Mouse (Mus musculus) lung, embryonic 16.5 days (tissue): ENCODE data around the gene Ppp1r32. TPM values are rescaled to one million over a fixed set of nuclear protein-coding genes. Genes with fewer than 3 reads are reported as not detected.

ENCODE experiments used
- ATAC-seq: fragments of 200-750 bp; cut with Nextera tagmentation; 2 replicates; pipeline ENCODE4 v1.8.0; 2017; ENCODE audit warnings: low read depth, mild to moderate bottlenecking, moderate library complexity
- H3K27ac ChIP-seq: fragments of 300-500 bp; sonication (generic); 2 replicates; pipeline ENCODE4 v1.5.1; 2014; ENCODE audit warnings: mild to moderate bottlenecking, control low read depth, low read length
- H3K27me3 ChIP-seq: fragments of 300-500 bp; sonication (generic); 2 replicates; pipeline ENCODE4 v1.6.1; 2014; ENCODE audit warnings: low read depth, low read length, mixed read lengths; ENCODE audit not compliant: control insufficient read depth, insufficient read depth
- H3K36me3 ChIP-seq: fragments of 300-500 bp; sonication (generic); 2 replicates; pipeline ENCODE4 v1.6.1; 2014; ENCODE audit warnings: low read length; ENCODE audit not compliant: control insufficient read depth, insufficient read depth
- H3K4me1 ChIP-seq: fragments of 300-500 bp; sonication (generic); replicated peaks from 2 replicates; pipeline ENCODE4 v1.6.1; 2014; ENCODE audit warnings: low read length, mixed read lengths; ENCODE audit not compliant: control insufficient read depth, insufficient read depth
- H3K4me2 ChIP-seq: fragments of 300-500 bp; sonication (generic); 2 replicates; pipeline ENCODE4 v1.6.1; 2014; ENCODE audit warnings: low read depth, low read length, control low read depth
- H3K4me3 ChIP-seq: fragments of 300-500 bp; sonication (generic); 2 replicates; pipeline ENCODE4 v1.5.1; 2014; ENCODE audit warnings: mild to moderate bottlenecking, low read length, control low read depth
- H3K9ac ChIP-seq: fragments of 300-500 bp; sonication (generic); 2 replicates; pipeline ENCODE4 v1.6.1; 2014; ENCODE audit warnings: low read length, control low read depth
- H3K9me3 ChIP-seq: fragments of 300-500 bp; sonication (generic); 2 replicates; pipeline ENCODE4 v1.6.1; 2016; ENCODE audit warnings: low read length; ENCODE audit not compliant: control insufficient read depth
- WGBS: fragments of 180-500 bp; shearing (Covaris S2); extraction: QIAGEN DNeasy Blood & Tissue Kit; methylation state at CpG from one replicate; pipeline ENCODE4 v1.1.7; 2014; 5-methylcytosine and 5-hydroxymethylcytosine counted together
- polyA plus RNA-seq: library from polyadenylated mRNA; unstranded; fragments of >200 nt; fragmentation: Nextera tagmentation; extraction: Ambion mirVana; gene quantifications from 2 replicates; pipeline ENCODE4 v1.2.1, GENCODE M21; 2015

The Ppp1r32 gene
- polyA plus RNA-seq, 1 experiment from 2014 or later: 2.1 TPM

GRCm38 (mm10) chr19:10502571-10502970, 19.8 kb upstream of the Ppp1r32 start:
- H3K4me2 ChIP-seq: no peak overlapping the region
- H3K4me1 ChIP-seq: no peaks in the 10 kb centered on the region
- H3K27me3 ChIP-seq: no peaks in the 10 kb centered on the region
- H3K4me3 ChIP-seq: no peak overlapping the region
- ATAC-seq: peak; percentile 47; the same call in 1 of the 2 replicates
- WGBS: 8% methylated on average over 4 of the region's 4 CpGs
- H3K27ac ChIP-seq: no peak overlapping the region
- peaks cover 10% of the 10 kb centered on the region for H3K36me3 ChIP-seq
- H3K9ac ChIP-seq: no peak overlapping the region
- H3K9me3 ChIP-seq: no peaks in the 10 kb centered on the region

- H3K36me3 ChIP-seq: peaks cover 10% of the 10 kb centered on the region
- 81% methylated on average over 8 of the region's 8 CpGs for WGBS
These were observed 17.9 kb upstream of the Ppp1r32 start for GRCm38 (mm10) chr19:10500581-10500980.

GRCm38 (mm10) chr19:10497512-10498160, 14.9 kb upstream of the Ppp1r32 start:
- no peak for ATAC-seq
- no peak overlapping the region for H3K4me2 ChIP-seq
- WGBS: 41% methylated on average over 8 of the region's 8 CpGs
- H3K9ac ChIP-seq: no peak overlapping the region
- H3K4me1 ChIP-seq: no peaks in the 10 kb centered on the region
- no peak overlapping the region for H3K27ac ChIP-seq
- peaks cover 7% of the 10 kb centered on the region for H3K36me3 ChIP-seq
- H3K27me3 ChIP-seq: no peaks in the 10 kb centered on the region
- no peaks in the 10 kb centered on the region for H3K9me3 ChIP-seq
- no peak overlapping the region for H3K4me3 ChIP-seq

More at GRCm38 (mm10) chr19:10500581-10500980, 17.9 kb upstream of the Ppp1r32 start:
- no peaks in the 10 kb centered on the region for H3K27me3 ChIP-seq
- ATAC-seq: no peak
- H3K9ac ChIP-seq: no peak overlapping the region
- H3K27ac ChIP-seq: no peak overlapping the region
- no peak overlapping the region for H3K4me3 ChIP-seq
- no peaks in the 10 kb centered on the region for H3K4me1 ChIP-seq
- H3K4me2 ChIP-seq: no peak overlapping the region
- no peaks in the 10 kb centered on the region for H3K9me3 ChIP-seq

- Histone ChIP-seq H3K27ac (no peak overlapping the region), H3K27me3 (no peaks in the 10 kb centered on the region), H3K9me3 (no peaks in the 10 kb centered on the region), H3K4me1 (no peaks in the 10 kb centered on the region), H3K4me3 (no peak overlapping the region), H3K36me3 (peaks cover 6% of the 10 kb centered on the region), H3K4me2 (no peak overlapping the region), H3K9ac (no peak overlapping the region)
- no peak for ATAC-seq
- 67% methylated on average over 2 of the region's 2 CpGs for WGBS
These were observed 14.2 kb upstream of the Ppp1r32 start for GRCm38 (mm10) chr19:10496976-10497375.

- no peaks in the 10 kb centered on the region for H3K9me3 ChIP-seq
- no peak for ATAC-seq
- no peak overlapping the region for H3K27ac ChIP-seq
- no peaks in the 10 kb centered on the region for H3K4me1 ChIP-seq
- H3K36me3 ChIP-seq: no peaks in the 10 kb centered on the region
- 68% methylated on average over 1 of the region's 1 CpGs for WGBS
- no peak overlapping the region for H3K4me2 ChIP-seq
- no peak overlapping the region for H3K4me3 ChIP-seq
- H3K27me3 ChIP-seq: no peaks in the 10 kb centered on the region
- no peak overlapping the region for H3K9ac ChIP-seq
These were observed 12.9 kb upstream of the Ppp1r32 start for GRCm38 (mm10) chr19:10495670-10496069.

- Histone ChIP-seq H3K9me3 (no peaks in the 10 kb centered on the region), H3K4me1 (no peaks in the 10 kb centered on the region), H3K4me3 (no peak overlapping the region), H3K27ac (no peak overlapping the region), H3K27me3 (no peaks in the 10 kb centered on the region), H3K4me2 (no peak overlapping the region), H3K36me3 (no peaks in the 10 kb centered on the region), H3K9ac (no peak overlapping the region)
- WGBS: 19% methylated on average over 9 of the region's 9 CpGs
- ATAC-seq: peak; percentile 84
These were observed 3.6 kb upstream of the Ppp1r32 start for GRCm38 (mm10) chr19:10486264-10486738.

GRCm38 (mm10) chr19:10479541-10479940, 3.2 kb downstream of the Ppp1r32 start:
- 49% methylated on average over 4 of the region's 4 CpGs for WGBS
- Histone ChIP-seq H3K4me3 (no peak overlapping the region), H3K27me3 (no peaks in the 10 kb centered on the region), H3K27ac (no peak overlapping the region), H3K36me3 (no peaks in the 10 kb centered on the region), H3K4me2 (no peak overlapping the region), H3K4me1 (no peaks in the 10 kb centered on the region), H3K9ac (no peak overlapping the region), H3K9me3 (no peaks in the 10 kb centered on the region)
- ATAC-seq: no peak

- H3K4me2 ChIP-seq: no peak overlapping the region
- 0 out of 2 replicates have a peak, but pooled peaks cover 3% of the 10 kb centered on the region for H3K4me1 ChIP-seq
- no peaks in the 10 kb centered on the region for H3K9me3 ChIP-seq
- H3K27ac ChIP-seq: no peak overlapping the region
- no peak overlapping the region for H3K4me3 ChIP-seq
- no peak overlapping the region for H3K9ac ChIP-seq
- 17% methylated on average over 6 of the region's 6 CpGs for WGBS
- no peak for ATAC-seq
- no peaks in the 10 kb centered on the region for H3K27me3 ChIP-seq
- H3K36me3 ChIP-seq: no peaks in the 10 kb centered on the region
These were observed 8.9 kb downstream of the Ppp1r32 start for GRCm38 (mm10) chr19:10473779-10474178.

GRCm38 (mm10) chr19:10472958-10473357, 9.8 kb downstream of the Ppp1r32 start:
- no peak for ATAC-seq
- Histone ChIP-seq H3K4me1 (0 out of 2 replicates have a peak, but pooled peaks cover 3% of the 10 kb centered on the region), H3K4me2 (no peak overlapping the region), H3K27ac (no peak overlapping the region), H3K27me3 (no peaks in the 10 kb centered on the region), H3K9me3 (no peaks in the 10 kb centered on the region), H3K36me3 (no peaks in the 10 kb centered on the region), H3K4me3 (no peak overlapping the region), H3K9ac (no peak overlapping the region)
- WGBS: 66% methylated on average over 3 of the region's 3 CpGs
